Mouse (Mus musculus): ENCODE data around the gene Golga7b. TPM values are rescaled to one million over a fixed set of nuclear protein-coding genes. Genes with fewer than 3 reads are reported as not detected.

The Golga7b gene
- total and polyA plus RNA-seq, 3 experiments = 0.27 to 2.0 TPM; not detected in 1

GRCm38 (mm10) chr19:42288361-42288760 is 41.0 kb downstream of the Golga7b start:
- no peaks in the 10 kb centered on the region for H3K4me1 ChIP-seq (ENCODE audit: control insufficient read depth in 1 of 2, insufficient read depth in 2 of 2, low read length in 2 of 2)
- no peaks in the 10 kb centered on the region for H3K9me3 ChIP-seq (replicated peaks; ENCODE audit: insufficient read depth, low read length)
- H3K36me3 ChIP-seq (ENCODE audit: control insufficient read depth in 1 of 2, insufficient read depth in 2 of 2, low read length in 2 of 2) = no peaks in the 10 kb centered on the region
- no peak overlapping the region for H3K27ac ChIP-seq (ENCODE audit: control insufficient read depth, low read depth, low read length)
- no peaks in the 10 kb centered on the region for H3K79me2 ChIP-seq (ENCODE audit: control insufficient read depth, insufficient read depth, low read length, poor library complexity)
- TF ChIP-seq CTCF (IDR thresholded peaks at IDR 0.05 in 2 of 3, conservative IDR thresholded peaks at IDR 0.05 in 1 of 3; ENCODE audit: control insufficient read depth in 1 of 3, insufficient read depth in 1 of 3, low read depth in 2 of 3, low read length in 3 of 3, poor library complexity in 1 of 3, severe bottlenecking in 1 of 3) = no peak
- TF ChIP-seq USF1 (IDR thresholded peaks at IDR 0.05; ENCODE audit: low read depth, low read length) = no peak
- TF ChIP-seq RAD21 (IDR thresholded peaks at IDR 0.05; ENCODE audit: low read depth, low read length) = no peak
- TF ChIP-seq TBP (IDR thresholded peaks at IDR 0.05; ENCODE audit: low read depth, low read length) = no peak
- TF ChIP-seq SIN3A (IDR thresholded peaks at IDR 0.05; ENCODE audit: low read length) = no peak
- no peak for TF ChIP-seq E2F4 (IDR thresholded peaks at IDR 0.05; ENCODE audit: borderline replicate concordance, low read depth, low read length)
- no peak for TF ChIP-seq ZC3H11A (IDR thresholded peaks at IDR 0.05; ENCODE audit: low read depth, low read length)
- no peak for TF ChIP-seq BHLHE40 (IDR thresholded peaks at IDR 0.05; ENCODE audit: borderline replicate concordance, low read depth, low read length)
- TF ChIP-seq MAX (IDR thresholded peaks at IDR 0.05; ENCODE audit: low read length) = no peak
- peaks cover 9 to 11% of the 10 kb centered on the region in 2 experiments; a peak in 3 of 4 replicates for H3K27me3 ChIP-seq (ENCODE audit: control insufficient read depth in 1 of 2, insufficient read depth in 2 of 2, low read length in 2 of 2)
- no peak for DNase-seq (ENCODE audit: low read depth, low spot score)
- H3K4me3 ChIP-seq (ENCODE audit: control insufficient read depth in 1 of 2, insufficient read depth in 1 of 2, low read depth in 2 of 2, low read length in 2 of 2) = no peak overlapping the region
- no peak overlapping the region for H3K9ac ChIP-seq (ENCODE audit: control insufficient read depth, low read depth, low read length, poor library complexity, severe bottlenecking)

DNA sequence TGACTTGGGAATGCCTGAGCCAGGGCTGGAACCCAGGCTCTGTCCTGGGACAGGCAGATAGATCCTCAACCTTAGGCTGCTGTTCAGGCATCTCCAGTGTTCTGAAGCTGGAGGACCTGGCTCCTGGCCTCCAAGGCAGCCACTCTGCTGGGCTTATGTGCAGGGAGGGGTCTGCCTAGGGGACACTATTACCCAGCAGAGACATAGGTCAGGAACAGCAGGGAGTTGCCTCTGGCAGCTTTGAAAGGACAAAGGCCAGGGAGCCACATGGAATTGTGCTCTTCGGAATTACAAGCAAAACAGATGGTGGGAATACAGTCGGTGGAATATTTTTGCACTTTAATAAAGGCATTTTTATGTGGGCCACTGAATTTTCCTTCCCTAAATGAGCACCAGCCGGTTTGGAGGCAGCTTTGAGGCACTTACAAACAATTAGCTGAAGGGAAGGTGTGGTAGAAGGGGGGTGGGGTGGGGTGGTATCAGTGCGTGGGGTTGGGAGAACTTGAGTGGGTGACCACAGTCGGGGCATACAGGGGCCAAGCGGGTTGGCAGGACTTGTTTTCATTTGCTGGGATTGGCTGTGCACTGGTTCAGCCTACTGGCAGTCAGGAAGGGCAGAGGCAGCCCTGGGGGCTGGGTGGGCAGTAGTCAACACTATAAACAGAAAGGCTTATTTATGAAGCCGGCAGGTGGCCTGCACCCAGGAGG is 43.7 kb downstream of the Golga7b start:
- H3K79me2 ChIP-seq (ENCODE audit: control insufficient read depth, insufficient read depth, low read length, poor library complexity) = no peaks in the 10 kb centered on the region
- no peak for DNase-seq (ENCODE audit: low read depth, low spot score)
- H3K9ac ChIP-seq (ENCODE audit: control insufficient read depth, low read depth, low read length, poor library complexity, severe bottlenecking) = no peak overlapping the region
- H3K27ac ChIP-seq (ENCODE audit: control insufficient read depth, low read depth, low read length) = no peak overlapping the region
- H3K4me3 ChIP-seq (ENCODE audit: control insufficient read depth in 1 of 2, insufficient read depth in 1 of 2, low read depth in 2 of 2, low read length in 2 of 2) = no peak overlapping the region
- TF ChIP-seq MXI1 (IDR thresholded peaks at IDR 0.05; ENCODE audit: low read depth, low read length) (no peak), TCF12 (IDR thresholded peaks at IDR 0.05; ENCODE audit: low read depth, low read length) (no peak), HCFC1 (IDR thresholded peaks at IDR 0.05; ENCODE audit: low read depth, low read length) (no peak), CHD2 (IDR thresholded peaks at IDR 0.05; ENCODE audit: low read length) (no peak), BHLHE40 (IDR thresholded peaks at IDR 0.05; ENCODE audit: borderline replicate concordance, low read depth, low read length) (no peak), NELFE (IDR thresholded peaks at IDR 0.05; ENCODE audit: low read depth, low read length) (no peak), ZKSCAN1 (IDR thresholded peaks at IDR 0.05; ENCODE audit: low read depth, low read length) (no peak), EP300 (IDR thresholded peaks at IDR 0.05; ENCODE audit: low read depth in 1 of 2, low read length in 2 of 2) (no peak), ELF1 (IDR thresholded peaks at IDR 0.05; ENCODE audit: low read depth, low read length) (no peak), MAFK (IDR thresholded peaks at IDR 0.05; ENCODE audit: borderline replicate concordance, low read depth, low read length) (no peak), RAD21 (IDR thresholded peaks at IDR 0.05; ENCODE audit: low read depth, low read length) (no peak), RCOR1 (IDR thresholded peaks at IDR 0.05; ENCODE audit: low read depth, low read length) (no peak), CTCF (IDR thresholded peaks at IDR 0.05 in 2 of 3, conservative IDR thresholded peaks at IDR 0.05 in 1 of 3; ENCODE audit: control insufficient read depth in 1 of 3, insufficient read depth in 1 of 3, low read depth in 2 of 3, low read length in 3 of 3, poor library complexity in 1 of 3, severe bottlenecking in 1 of 3) (no peak)
- no peaks in the 10 kb centered on the region for H3K9me3 ChIP-seq (replicated peaks; ENCODE audit: insufficient read depth, low read length)
- H3K36me3 ChIP-seq (ENCODE audit: control insufficient read depth in 1 of 2, insufficient read depth in 2 of 2, low read length in 2 of 2) = no peaks in the 10 kb centered on the region
- no peaks in the 10 kb centered on the region for H3K4me1 ChIP-seq (ENCODE audit: control insufficient read depth in 1 of 2, insufficient read depth in 2 of 2, low read length in 2 of 2)
- H3K27me3 ChIP-seq (ENCODE audit: control insufficient read depth in 1 of 2, insufficient read depth in 2 of 2, low read length in 2 of 2) = peaks cover 9 to 11% of the 10 kb centered on the region in 2 experiments; a peak in 3 of 4 replicates
